Mouse (Mus musculus) thymus, postnatal 25 days (tissue): ENCODE results near the gene Rybp.
A peak's percentile ranks its signal among the peaks of the same experiment; 100 is the strongest.

Experiments
- DNase-seq: peaks from one replicate; pipeline ENCODE4 v3.0.0; 2022

Gene Rybp

GRCm38 (mm10) chr6:100286573-100287333 is 532 bp downstream of the Rybp start:
- peak; percentile 72 for DNase-seq

DNA sequence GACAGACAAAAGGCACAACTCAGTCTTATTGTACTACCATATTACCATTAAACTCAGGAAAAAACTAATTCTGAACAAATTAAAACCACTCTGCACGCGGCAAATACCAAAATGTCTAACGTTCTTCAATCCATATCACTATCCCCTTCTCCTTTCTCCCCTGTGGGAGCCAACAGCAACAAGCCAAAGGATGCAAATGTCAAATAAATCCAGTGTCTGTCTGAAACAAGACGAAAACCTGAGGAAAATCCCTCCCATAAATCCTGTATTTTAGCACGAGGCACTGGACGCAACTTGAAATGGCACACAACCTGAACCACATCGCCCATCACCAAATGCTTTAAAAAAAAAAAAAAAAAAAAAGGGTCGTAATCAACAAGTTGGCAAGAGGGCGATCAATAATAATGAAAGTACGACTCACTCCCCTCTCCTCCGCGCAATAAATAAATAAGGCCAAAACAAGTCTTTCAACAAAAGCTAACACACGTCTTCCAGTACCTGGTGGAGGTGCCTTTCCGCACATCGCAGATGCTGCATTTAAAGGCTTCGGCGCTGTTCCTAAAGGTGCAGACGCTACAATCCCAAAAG is 1.2 kb downstream of the Rybp start:
- no peak for DNase-seq

DNA sequence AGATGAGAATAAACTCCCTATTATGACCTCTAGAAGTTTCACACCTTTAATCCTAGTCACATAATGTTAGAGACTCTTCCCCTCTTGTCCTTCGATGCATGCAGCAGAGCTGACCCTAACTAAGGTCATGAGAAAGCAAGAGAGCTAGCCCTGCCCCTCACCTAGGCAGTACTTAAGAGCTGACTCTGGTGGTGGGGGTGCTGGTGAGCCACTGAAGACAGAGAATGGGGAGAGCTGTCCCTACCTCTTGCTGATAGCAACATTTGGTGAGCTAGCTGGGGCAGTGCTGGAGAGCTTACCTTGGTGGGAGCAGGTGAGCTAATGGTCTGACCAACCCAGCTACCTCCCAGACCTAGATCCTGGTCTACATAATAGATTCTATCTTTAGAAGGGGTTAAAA is 8.4 kb downstream of the Rybp start:
- no peak for DNase-seq

DNA sequence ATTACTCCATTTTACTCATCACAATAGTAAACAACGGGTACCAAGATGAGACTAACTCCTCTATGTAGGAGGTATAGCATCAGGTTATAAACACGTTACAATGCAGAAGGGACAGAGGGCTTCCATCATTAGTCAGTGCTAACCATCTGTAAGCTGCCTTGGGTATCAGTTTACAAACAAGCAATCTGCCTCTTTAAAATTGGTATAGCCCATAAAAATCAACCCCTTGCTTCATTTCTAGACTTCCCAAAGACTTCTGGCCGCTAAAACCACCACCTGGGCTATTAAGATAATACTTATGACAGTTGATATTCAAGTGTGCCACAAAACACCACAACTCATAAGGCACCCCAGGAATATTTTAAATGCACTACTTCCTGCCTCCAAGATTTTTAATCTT is 10.9 kb downstream of the Rybp start:
- no peak for DNase-seq

- DNase-seq = no peak
These were observed 11.6 kb downstream of the Rybp start for GRCm38 (mm10) chr6:100275643-100276042.

DNA sequence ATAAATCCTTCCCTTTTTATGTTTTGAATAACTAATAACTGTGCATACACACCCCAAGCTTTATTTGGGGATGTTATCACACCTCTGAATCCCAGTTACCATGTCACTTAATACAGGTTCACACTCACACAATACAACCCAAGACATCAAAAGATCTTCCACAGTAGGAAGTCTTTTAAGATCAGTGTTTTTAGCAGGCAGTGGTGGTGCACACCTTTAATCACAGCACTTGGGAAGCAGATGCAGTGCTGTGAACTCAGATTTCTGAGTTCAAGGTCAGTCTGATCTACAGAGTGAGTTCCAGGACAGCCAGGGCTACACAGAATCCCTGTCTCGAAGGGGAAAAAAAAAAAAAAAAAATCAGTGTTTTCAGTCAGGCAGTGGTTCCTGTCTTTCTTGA is 13.7 kb downstream of the Rybp start:
- DNase-seq = no peak

DNA sequence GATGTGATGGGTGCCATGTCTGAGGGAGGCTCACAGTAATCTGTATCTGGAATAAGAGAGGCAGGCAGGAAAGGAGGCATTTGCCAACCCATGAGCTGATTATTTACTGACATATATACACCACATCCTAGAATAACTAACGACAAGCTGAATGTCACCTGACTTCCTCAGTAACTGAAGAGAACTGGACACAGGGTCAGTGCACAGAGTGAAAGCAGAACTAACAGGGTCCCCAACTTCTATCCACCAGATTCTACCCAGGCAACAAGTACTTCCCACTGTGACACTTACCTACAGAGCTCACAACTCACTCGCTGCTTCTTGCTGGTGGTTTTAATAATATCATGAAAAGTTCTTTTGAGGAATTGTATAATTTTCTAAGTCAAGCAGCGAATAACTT is 15.3 kb downstream of the Rybp start:
- DNase-seq = no peak

- DNase-seq = no peak
These were observed 16.5 kb downstream of the Rybp start for GRCm38 (mm10) chr6:100270765-100271164.

DNA sequence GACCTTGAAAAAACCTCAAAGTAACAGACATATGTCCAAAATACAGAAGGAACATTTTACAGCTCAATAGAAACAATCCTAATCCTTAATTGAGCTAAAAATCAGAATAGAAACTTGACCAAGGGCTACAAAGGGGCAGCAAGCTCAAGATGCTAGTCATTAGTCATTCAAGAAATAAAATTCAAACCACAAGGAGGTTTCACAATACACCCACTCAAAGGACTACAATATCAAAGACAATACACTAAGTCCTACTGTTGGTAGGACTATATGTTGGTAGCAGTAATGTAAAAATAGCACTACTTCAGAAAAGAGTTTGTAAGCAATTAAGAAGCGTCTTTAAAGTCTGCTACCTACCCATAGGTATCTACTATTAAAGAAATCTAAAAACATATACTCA is 27.7 kb downstream of the Rybp start:
- no peak for DNase-seq

- DNase-seq = no peak
These were observed 29.0 kb downstream of the Rybp start for GRCm38 (mm10) chr6:100258278-100258677.

GRCm38 (mm10) chr6:100255411-100255810 is 31.9 kb downstream of the Rybp start:
- peak; percentile 48 for DNase-seq

GRCm38 (mm10) chr6:100254671-100255070 is 32.6 kb downstream of the Rybp start:
- DNase-seq = peak; percentile 14

GRCm38 (mm10) chr6:100244474-100244873 is 42.8 kb downstream of the Rybp start:
- no peak for DNase-seq

DNA sequence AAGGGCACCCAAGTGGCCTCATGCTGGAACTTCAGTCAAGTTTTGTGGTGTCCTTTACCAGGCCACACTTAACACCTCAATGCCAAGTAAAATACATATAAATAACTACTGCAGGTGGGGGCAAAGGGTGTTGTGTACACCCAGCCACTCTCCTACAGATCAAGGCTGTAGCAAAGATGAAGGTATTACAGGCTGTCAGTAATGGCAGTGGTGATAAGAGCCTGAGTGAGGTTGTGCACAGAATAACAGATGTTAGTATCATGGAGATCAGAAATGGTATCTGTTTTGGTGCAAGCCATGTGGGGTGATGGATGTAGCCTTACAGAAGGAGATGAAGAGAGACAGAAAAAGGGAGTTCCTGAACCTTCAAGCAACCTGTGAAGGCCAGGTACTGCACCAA is 52.2 kb downstream of the Rybp start:
- no peak for DNase-seq

- no peak for DNase-seq
These were observed 53.8 kb downstream of the Rybp start for GRCm38 (mm10) chr6:100233522-100233921.

DNA sequence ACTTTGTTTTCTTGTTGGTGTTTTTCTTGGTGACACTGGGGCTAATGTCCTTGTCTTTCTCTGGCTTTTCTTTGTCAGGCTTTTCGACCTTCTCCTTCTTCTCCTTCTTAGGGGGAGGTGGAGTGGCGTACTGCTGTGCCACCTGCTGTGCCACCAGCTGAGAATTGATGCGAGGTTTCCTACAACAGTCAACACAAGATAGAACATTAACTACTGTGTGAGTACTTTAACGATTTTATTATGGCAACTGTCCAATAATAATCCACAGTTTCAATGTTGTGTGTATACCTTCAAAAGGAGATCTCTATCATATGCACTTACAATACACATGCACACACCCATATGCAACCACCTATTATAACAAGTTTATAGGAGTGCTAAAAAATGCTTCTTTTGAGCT is 54.2 kb downstream of the Rybp start:
- no peak for DNase-seq

DNA sequence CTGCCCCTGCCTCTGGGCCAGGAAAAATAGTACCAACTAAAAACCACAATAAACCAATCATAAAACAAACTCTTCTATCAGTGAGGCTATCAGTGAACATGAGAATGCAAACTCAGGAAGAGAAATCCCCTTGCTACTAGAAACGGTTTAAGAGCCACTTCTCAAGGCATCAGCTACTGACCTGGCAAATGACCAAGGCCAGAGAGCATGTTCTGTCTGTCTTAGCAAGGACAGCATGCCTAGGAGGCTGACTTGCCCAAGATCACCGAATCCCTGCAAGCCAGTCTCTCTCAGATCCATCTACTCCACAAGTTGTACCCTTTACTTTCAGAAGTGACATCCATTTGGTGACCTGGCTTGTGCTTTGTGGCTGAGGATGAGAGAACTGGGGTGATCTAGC is 61.1 kb downstream of the Rybp start:
- DNase-seq = no peak

DNA sequence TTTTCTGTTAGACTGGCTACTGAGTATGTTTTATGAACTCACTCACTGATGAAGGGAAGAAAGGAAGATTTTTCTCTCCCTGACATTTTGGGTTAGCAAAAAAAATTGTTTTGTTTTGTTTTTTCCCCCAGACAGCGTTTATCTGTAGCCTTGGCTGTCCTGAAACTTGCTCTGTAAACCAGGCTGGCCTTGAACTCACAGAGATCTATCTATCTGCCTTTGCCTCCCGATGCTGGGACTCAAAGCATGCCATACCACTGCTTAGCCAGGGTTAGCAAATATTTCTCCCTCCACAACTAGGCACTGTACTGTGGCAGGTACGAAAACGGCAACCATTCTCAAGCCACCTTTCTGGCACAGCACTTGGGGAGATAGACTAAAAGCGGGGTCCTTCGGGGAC is 63.4 kb downstream of the Rybp start:
- no peak for DNase-seq

DNA sequence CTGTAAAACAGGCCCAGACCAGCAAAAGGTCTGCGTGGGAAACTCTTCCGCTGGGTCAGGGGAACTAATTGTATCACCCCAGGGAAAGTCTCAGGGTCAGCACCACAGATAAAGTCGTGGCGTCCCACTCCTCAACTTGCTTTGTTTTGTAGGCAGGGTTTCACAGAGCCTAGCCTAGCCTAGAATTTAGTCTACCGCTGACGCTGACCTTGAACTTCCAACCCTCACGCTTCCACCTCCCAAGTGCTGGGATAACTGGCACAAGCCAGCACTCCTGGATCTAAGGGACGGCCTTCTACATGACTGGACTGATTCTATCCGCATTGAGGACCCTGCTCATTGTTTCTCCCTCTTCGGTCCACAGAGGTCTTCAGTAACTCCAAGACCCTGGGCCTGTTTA is 63.9 kb downstream of the Rybp start:
- DNase-seq = no peak

DNA sequence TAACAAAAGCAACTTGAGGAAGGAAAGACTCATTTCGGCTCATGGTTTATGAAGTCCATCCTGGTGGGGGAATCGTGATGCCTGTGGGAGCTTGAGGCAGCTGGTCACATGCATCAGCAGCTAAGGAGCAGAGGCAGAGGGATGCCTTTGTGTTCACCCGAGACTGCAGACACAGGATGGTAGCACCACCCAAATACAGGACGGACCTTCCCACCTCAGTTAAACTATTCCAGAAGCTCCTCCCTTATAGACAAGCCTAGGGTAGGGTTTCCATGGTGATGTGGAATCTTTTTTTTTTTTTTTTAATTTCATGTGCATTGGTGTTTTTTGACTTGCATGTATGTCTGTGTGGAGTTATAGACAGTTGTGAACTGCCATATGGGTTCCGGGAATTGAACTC is 64.4 kb downstream of the Rybp start:
- DNase-seq = no peak

DNA sequence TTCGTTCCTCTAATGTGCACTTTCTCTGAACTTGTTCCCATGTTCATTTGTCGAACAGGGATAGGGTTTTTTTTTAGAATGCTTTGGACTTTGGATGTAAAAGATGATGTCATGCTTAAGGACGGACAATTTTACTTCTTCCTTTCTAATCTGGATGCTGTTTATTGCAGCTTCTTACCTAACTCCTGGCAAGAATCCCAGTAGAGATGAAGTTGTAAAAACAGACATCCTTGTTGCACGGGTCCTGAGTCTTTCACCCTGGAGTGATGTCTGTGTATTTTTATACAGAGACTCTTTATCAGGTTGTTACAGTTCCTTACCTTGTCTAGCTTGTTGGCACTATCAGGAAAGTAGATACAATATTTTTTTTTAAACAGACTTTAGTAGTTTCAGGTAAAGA is 65.5 kb downstream of the Rybp start:
- DNase-seq = no peak

DNA sequence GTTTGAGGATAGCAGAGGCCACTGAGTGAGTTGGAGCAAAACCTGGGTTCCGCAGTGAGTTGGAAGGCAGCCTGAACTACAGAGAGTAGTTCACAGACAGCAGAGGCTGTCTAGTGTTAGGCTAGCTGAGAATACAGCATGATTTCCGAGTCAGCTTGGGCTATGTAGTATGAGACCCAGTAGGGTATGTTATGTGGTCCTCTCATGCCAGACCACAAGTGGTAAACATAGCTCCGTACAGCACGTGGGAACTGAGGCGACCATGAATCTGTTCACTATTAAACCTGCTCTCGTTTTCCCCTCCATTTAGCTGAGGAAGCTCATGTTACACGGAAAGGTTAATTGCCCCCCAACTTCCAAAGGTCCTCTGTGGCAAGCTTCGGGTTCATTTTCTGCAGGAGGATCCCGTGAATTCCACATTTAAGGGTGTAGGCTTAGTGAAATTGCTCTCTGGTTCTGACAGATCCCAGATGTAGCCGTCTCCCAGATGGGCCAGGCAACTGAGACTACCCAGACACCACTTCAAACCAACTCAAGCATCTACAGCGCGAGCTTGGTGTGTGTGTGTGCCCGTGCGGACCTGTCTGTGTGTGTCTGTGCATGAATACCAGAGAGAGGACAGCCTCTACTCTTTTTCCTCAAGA is 66.2 kb downstream of the Rybp start:
- no peak for DNase-seq

DNA sequence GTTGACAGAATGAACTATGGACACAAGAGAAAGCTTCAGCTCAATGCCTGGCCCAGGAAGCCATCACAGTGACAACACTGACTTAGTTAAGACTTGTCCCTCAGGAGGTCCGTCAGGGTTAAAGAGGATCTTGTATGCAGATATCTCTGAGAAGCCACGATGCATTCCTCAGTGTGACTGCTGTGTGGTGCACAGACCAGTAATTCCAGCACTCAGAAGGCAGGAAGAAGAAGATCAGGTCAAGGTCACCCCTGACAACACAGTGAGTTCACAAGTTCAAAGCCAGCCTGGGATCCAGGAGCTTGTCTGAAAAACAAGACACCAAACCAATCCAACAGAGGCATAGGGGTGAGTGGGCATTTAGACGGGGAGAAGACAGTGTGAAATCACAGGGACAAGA is 67.3 kb downstream of the Rybp start:
- no peak for DNase-seq

DNA sequence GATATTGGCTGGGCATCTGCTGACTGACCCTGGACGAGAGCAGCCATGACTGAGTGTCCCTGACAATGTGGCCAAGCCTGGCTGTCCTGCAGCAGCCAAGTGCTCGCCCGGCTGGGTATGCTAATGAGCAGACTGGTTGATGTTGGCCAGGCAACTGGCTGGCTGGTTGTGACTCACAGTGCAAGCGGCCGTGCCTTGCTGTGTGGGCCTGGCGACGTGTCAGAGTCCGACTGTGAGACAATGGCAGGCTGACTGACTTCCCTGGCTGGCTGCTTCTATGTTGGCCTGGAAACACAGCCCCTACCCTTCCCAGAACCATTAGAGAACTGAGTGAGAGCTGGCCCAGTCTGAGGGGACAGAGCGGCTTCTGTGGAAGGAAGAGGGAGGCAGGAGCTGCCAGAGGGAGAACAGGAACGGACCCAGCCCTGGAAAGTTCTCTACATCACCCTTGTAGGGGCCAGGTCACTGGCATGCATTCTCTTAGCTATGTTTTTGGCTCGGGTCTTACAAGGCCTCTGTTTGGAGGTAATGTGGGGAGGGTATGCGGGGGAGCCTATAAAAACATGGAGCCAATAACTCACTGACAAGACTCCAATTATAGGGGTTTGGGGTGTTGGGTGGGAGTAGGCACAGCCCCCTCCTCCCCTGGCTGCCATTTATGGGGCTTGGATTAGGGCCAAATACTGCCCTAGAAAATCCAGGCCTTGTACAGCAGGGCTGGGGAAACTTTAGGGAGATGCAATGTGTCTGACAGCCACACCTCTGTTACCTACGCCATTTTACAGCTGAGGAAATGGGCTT is 68.5 kb downstream of the Rybp start:
- DNase-seq = no peak
